Mouse (Mus musculus): ENCODE data around the gene Camkmt. TPM values are rescaled to one million over a fixed set of nuclear protein-coding genes. Genes with fewer than 3 reads are reported as not detected.

The Camkmt gene
- polyA plus RNA-seq, 1 experiment: 4.8 TPM

GRCm38 (mm10) chr17:85103310-85103709 lies 13.0 kb downstream of the Camkmt start:
- H3K27me3 ChIP-seq (ENCODE audit: control insufficient read depth, insufficient read depth, low read length): no peaks in the 10 kb centered on the region

GRCm38 (mm10) chr17:85110640-85111039 lies 20.3 kb downstream of the Camkmt start:
- Histone ChIP-seq H3K27ac (ENCODE audit: control insufficient read depth, insufficient read depth, low read depth, low read length) (no peak overlapping the region), H3K4me1 (ENCODE audit: control insufficient read depth, insufficient read depth, low read length) (peaks cover 3% of the 10 kb centered on the region), H3K36me3 (ENCODE audit: control insufficient read depth, insufficient read depth, low read length) (no peaks in the 10 kb centered on the region), H3K4me3 (ENCODE audit: control insufficient read depth, low read depth, low read length) (no peak overlapping the region), H3K27me3 (ENCODE audit: control insufficient read depth, insufficient read depth, low read length) (no peaks in the 10 kb centered on the region)
- no peak for TF ChIP-seq POLR2A (IDR thresholded peaks at IDR 0.05; ENCODE audit: control insufficient read depth, low read depth, low read length)
- no peak for TF ChIP-seq CTCF (IDR thresholded peaks at IDR 0.05; ENCODE audit: control insufficient read depth, insufficient read depth, insufficient replicate concordance, low read depth, low read length)

More at GRCm38 (mm10) chr17:85103310-85103709, 13.0 kb downstream of the Camkmt start:
- TF ChIP-seq POLR2A (IDR thresholded peaks at IDR 0.05; ENCODE audit: control insufficient read depth, low read depth, low read length) (no peak), CTCF (IDR thresholded peaks at IDR 0.05; ENCODE audit: control insufficient read depth, insufficient read depth, insufficient replicate concordance, low read depth, low read length) (no peak)
- Histone ChIP-seq H3K36me3 (ENCODE audit: control insufficient read depth, insufficient read depth, low read length) (no peaks in the 10 kb centered on the region), H3K4me1 (ENCODE audit: control insufficient read depth, insufficient read depth, low read length) (no peaks in the 10 kb centered on the region), H3K27ac (ENCODE audit: control insufficient read depth, insufficient read depth, low read depth, low read length) (no peak overlapping the region), H3K4me3 (ENCODE audit: control insufficient read depth, low read depth, low read length) (no peak overlapping the region)

- no peak overlapping the region for H3K27ac ChIP-seq (ENCODE audit: control insufficient read depth, insufficient read depth, low read depth, low read length)
- peaks cover 3% of the 10 kb centered on the region for H3K4me1 ChIP-seq (ENCODE audit: control insufficient read depth, insufficient read depth, low read length)
- TF ChIP-seq POLR2A (IDR thresholded peaks at IDR 0.05; ENCODE audit: control insufficient read depth, low read depth, low read length): no peak
- TF ChIP-seq CTCF (IDR thresholded peaks at IDR 0.05; ENCODE audit: control insufficient read depth, insufficient read depth, insufficient replicate concordance, low read depth, low read length): no peak
- no peak overlapping the region for H3K4me3 ChIP-seq (ENCODE audit: control insufficient read depth, low read depth, low read length)
- H3K36me3 ChIP-seq (ENCODE audit: control insufficient read depth, insufficient read depth, low read length): no peaks in the 10 kb centered on the region
- H3K27me3 ChIP-seq (ENCODE audit: control insufficient read depth, insufficient read depth, low read length): no peaks in the 10 kb centered on the region
These were observed 23.1 kb downstream of the Camkmt start for GRCm38 (mm10) chr17:85113441-85113840.

- TF ChIP-seq POLR2A (IDR thresholded peaks at IDR 0.05; ENCODE audit: control insufficient read depth, low read depth, low read length) (no peak), CTCF (IDR thresholded peaks at IDR 0.05; ENCODE audit: control insufficient read depth, insufficient read depth, insufficient replicate concordance, low read depth, low read length) (no peak)
- no peak overlapping the region for H3K4me3 ChIP-seq (ENCODE audit: control insufficient read depth, low read depth, low read length)
- H3K4me1 ChIP-seq (ENCODE audit: control insufficient read depth, insufficient read depth, low read length): no peaks in the 10 kb centered on the region
- H3K27me3 ChIP-seq (ENCODE audit: control insufficient read depth, insufficient read depth, low read length): no peaks in the 10 kb centered on the region
- H3K27ac ChIP-seq (ENCODE audit: control insufficient read depth, insufficient read depth, low read depth, low read length): no peak overlapping the region
- no peaks in the 10 kb centered on the region for H3K36me3 ChIP-seq (ENCODE audit: control insufficient read depth, insufficient read depth, low read length)
These were observed 26.3 kb downstream of the Camkmt start for GRCm38 (mm10) chr17:85116643-85117042.

GRCm38 (mm10) chr17:85138393-85138792 lies 48.0 kb downstream of the Camkmt start:
- Histone ChIP-seq H3K4me1 (ENCODE audit: control insufficient read depth, insufficient read depth, low read length) (no peaks in the 10 kb centered on the region), H3K27me3 (ENCODE audit: control insufficient read depth, insufficient read depth, low read length) (no peaks in the 10 kb centered on the region), H3K4me3 (ENCODE audit: control insufficient read depth, low read depth, low read length) (no peak overlapping the region), H3K36me3 (ENCODE audit: control insufficient read depth, insufficient read depth, low read length) (no peaks in the 10 kb centered on the region), H3K27ac (ENCODE audit: control insufficient read depth, insufficient read depth, low read depth, low read length) (no peak overlapping the region)
- TF ChIP-seq CTCF (IDR thresholded peaks at IDR 0.05; ENCODE audit: control insufficient read depth, insufficient read depth, insufficient replicate concordance, low read depth, low read length): no peak
- TF ChIP-seq POLR2A (IDR thresholded peaks at IDR 0.05; ENCODE audit: control insufficient read depth, low read depth, low read length): no peak

GRCm38 (mm10) chr17:85141621-85142020 lies 51.3 kb downstream of the Camkmt start:
- no peaks in the 10 kb centered on the region for H3K36me3 ChIP-seq (ENCODE audit: control insufficient read depth, insufficient read depth, low read length)
- no peaks in the 10 kb centered on the region for H3K4me1 ChIP-seq (ENCODE audit: control insufficient read depth, insufficient read depth, low read length)
- H3K27me3 ChIP-seq (ENCODE audit: control insufficient read depth, insufficient read depth, low read length): no peaks in the 10 kb centered on the region
- no peak overlapping the region for H3K4me3 ChIP-seq (ENCODE audit: control insufficient read depth, low read depth, low read length)
- TF ChIP-seq POLR2A (IDR thresholded peaks at IDR 0.05; ENCODE audit: control insufficient read depth, low read depth, low read length): no peak
- TF ChIP-seq CTCF (IDR thresholded peaks at IDR 0.05; ENCODE audit: control insufficient read depth, insufficient read depth, insufficient replicate concordance, low read depth, low read length): no peak
- no peak overlapping the region for H3K27ac ChIP-seq (ENCODE audit: control insufficient read depth, insufficient read depth, low read depth, low read length)

- Histone ChIP-seq H3K27ac (ENCODE audit: control insufficient read depth, insufficient read depth, low read depth, low read length) (no peak overlapping the region), H3K27me3 (ENCODE audit: control insufficient read depth, insufficient read depth, low read length) (no peaks in the 10 kb centered on the region), H3K36me3 (ENCODE audit: control insufficient read depth, insufficient read depth, low read length) (no peaks in the 10 kb centered on the region), H3K4me1 (ENCODE audit: control insufficient read depth, insufficient read depth, low read length) (no peaks in the 10 kb centered on the region), H3K4me3 (ENCODE audit: control insufficient read depth, low read depth, low read length) (no peak overlapping the region)
- no peak for TF ChIP-seq CTCF (IDR thresholded peaks at IDR 0.05; ENCODE audit: control insufficient read depth, insufficient read depth, insufficient replicate concordance, low read depth, low read length)
- no peak for TF ChIP-seq POLR2A (IDR thresholded peaks at IDR 0.05; ENCODE audit: control insufficient read depth, low read depth, low read length)
These were observed 52.3 kb downstream of the Camkmt start for GRCm38 (mm10) chr17:85142495-85143111.
